Mouse (Mus musculus) MEL (cell line): Measurements from ENCODE around the gene Nell2. TPM values are rescaled to one million over a fixed set of nuclear protein-coding genes. Genes with fewer than 3 reads are reported as not detected.

Experiments
- DNase-seq: peaks from one replicate; pipeline ENCODE4 v3.0.0; 2011; ENCODE audit warnings: low read depth, low spot score
- H3K27ac ChIP-seq: 2 replicates; pipeline ENCODE4 v1.5.1; 2012; ENCODE audit warnings: low read depth, mild to moderate bottlenecking, control low read depth, low read length, moderate library complexity; ENCODE audit not compliant: control insufficient read depth
- H3K27me3 ChIP-seq, 2 experiments: fragments of 150-350 bp in 1 of 2; sonication (generic) in 1 of 2; 2 replicates each; pipeline ENCODE4 v1.6.1; 2012; ENCODE audit warnings: low read length in 2 of 2, mild to moderate bottlenecking in 2 of 2, improper control_type of control experiment in 1 of 2, moderate library complexity in 1 of 2; ENCODE audit not compliant: insufficient read depth in 2 of 2, control insufficient read depth in 1 of 2
- H3K36me3 ChIP-seq, 2 experiments: 2 replicates each; pipeline ENCODE4 v1.6.1; 2012 to 2014; ENCODE audit warnings: low read length in 2 of 2, improper control_type of control experiment in 1 of 2, inconsistent platforms in 1 of 2, mild to moderate bottlenecking in 1 of 2; ENCODE audit not compliant: insufficient read depth in 2 of 2, control insufficient read depth in 1 of 2
- H3K4me1 ChIP-seq, 2 experiments: fragments of 150-350 bp in 1 of 2; sonication (generic) in 1 of 2; 2 replicates each; pipeline ENCODE4 v1.6.1; 2012; ENCODE audit warnings: low read length in 2 of 2, improper control_type of control experiment in 1 of 2, mild to moderate bottlenecking in 1 of 2; ENCODE audit not compliant: insufficient read depth in 2 of 2, control insufficient read depth in 1 of 2
- H3K4me3 ChIP-seq, 2 experiments: fragments of 150-350 bp in 1 of 2; sonication (generic) in 1 of 2; 2 replicates each; pipeline ENCODE4 v1.5.1; 2012; ENCODE audit warnings: low read depth in 2 of 2, low read length in 2 of 2, mild to moderate bottlenecking in 2 of 2, moderate library complexity in 2 of 2, control low read depth in 1 of 2, improper control_type of control experiment in 1 of 2; ENCODE audit not compliant: control insufficient read depth in 1 of 2, insufficient read depth in 1 of 2
- H3K79me2 ChIP-seq: 2 replicates; pipeline ENCODE4 v1.6.1; 2012; ENCODE audit warnings: mild to moderate bottlenecking, low read length, moderate library complexity; ENCODE audit not compliant: control insufficient read depth, poor library complexity, insufficient read depth
- H3K9ac ChIP-seq: 2 replicates; pipeline ENCODE4 v1.6.1; 2012; ENCODE audit warnings: low read depth, mild to moderate bottlenecking, control low read depth, low read length, moderate library complexity; ENCODE audit not compliant: control insufficient read depth, poor library complexity, severe bottlenecking
- H3K9me3 ChIP-seq: fragments of 150-350 bp; sonication (generic); replicated peaks from 2 replicates; pipeline ENCODE4 v1.6.1; 2012; ENCODE audit warnings: mild to moderate bottlenecking, low read length, improper control_type of control experiment, moderate library complexity; ENCODE audit not compliant: insufficient read depth
- BHLHE40 ChIP-seq: IDR thresholded peaks from 2 replicates; pipeline ENCODE4 v1.6.1; 2012; ENCODE audit warnings: low read depth, mild to moderate bottlenecking, inconsistent platforms, low read length, improper control_type of control experiment, borderline replicate concordance
- CTCF ChIP-seq, 3 experiments: IDR thresholded peaks in 2 of 3; conservative IDR thresholded peaks in 1 of 3; 2 replicates each; pipeline ENCODE4 v1.5.1; 2011 to 2012; ENCODE audit warnings: low read length in 3 of 3, low read depth in 2 of 3, mild to moderate bottlenecking in 2 of 3, improper control_type of control experiment in 1 of 3, inconsistent platforms in 1 of 3, mixed read lengths in 1 of 3, moderate library complexity in 1 of 3; ENCODE audit not compliant: control insufficient read depth in 1 of 3, insufficient read depth in 1 of 3, poor library complexity in 1 of 3, severe bottlenecking in 1 of 3
- ELF1 ChIP-seq: IDR thresholded peaks from 2 replicates; pipeline ENCODE4 v1.6.1; 2014; ENCODE audit warnings: low read depth, mild to moderate bottlenecking, inconsistent platforms, low read length, improper control_type of control experiment, moderate library complexity
- EP300 ChIP-seq, 2 experiments: IDR thresholded peaks; 2 replicates each; pipeline ENCODE4 v1.6.1; 2011; ENCODE audit warnings: improper control_type of control experiment in 2 of 2, low read length in 2 of 2, low read depth in 1 of 2, mild to moderate bottlenecking in 1 of 2
- GABPA ChIP-seq: IDR thresholded peaks from 2 replicates; pipeline ENCODE4 v1.6.1; 2012; ENCODE audit warnings: low read depth, mild to moderate bottlenecking, inconsistent platforms, low read length, improper control_type of control experiment, moderate library complexity
- GATA1 ChIP-seq: IDR thresholded peaks from 2 replicates; pipeline ENCODE4 v1.6.1; 2011; ENCODE audit warnings: low read depth, low read length, improper control_type of control experiment
- HCFC1 ChIP-seq: IDR thresholded peaks from 2 replicates; pipeline ENCODE4 v1.6.1; 2012; ENCODE audit warnings: low read depth, mild to moderate bottlenecking, inconsistent platforms, low read length, improper control_type of control experiment, moderate library complexity
- KAT2A ChIP-seq: conservative IDR thresholded peaks from 2 replicates; pipeline ENCODE4 v1.6.1; 2012; ENCODE audit warnings: low read depth, low read length, improper control_type of control experiment, inconsistent platforms
- MAFK ChIP-seq: IDR thresholded peaks from 2 replicates; pipeline ENCODE4 v1.6.1; 2011; ENCODE audit warnings: low read depth, mild to moderate bottlenecking, low read length, improper control_type of control experiment, borderline replicate concordance
- MAX ChIP-seq: IDR thresholded peaks from 2 replicates; pipeline ENCODE4 v1.6.1; 2011; ENCODE audit warnings: low read length, improper control_type of control experiment
- MAZ ChIP-seq: IDR thresholded peaks from 2 replicates; pipeline ENCODE4 v1.6.1; 2012; ENCODE audit warnings: low read depth, mild to moderate bottlenecking, inconsistent platforms, low read length, improper control_type of control experiment
- MEF2A ChIP-seq: IDR thresholded peaks from 2 replicates; pipeline ENCODE4 v1.6.1; 2014; ENCODE audit warnings: low read depth, mild to moderate bottlenecking, inconsistent platforms, low read length, improper control_type of control experiment; ENCODE audit not compliant: poor library complexity, insufficient replicate concordance, severe bottlenecking; ENCODE audit errors: extremely low read depth
- MXI1 ChIP-seq: IDR thresholded peaks from 2 replicates; pipeline ENCODE4 v1.6.1; 2011; ENCODE audit warnings: mild to moderate bottlenecking, low read depth, low read length, improper control_type of control experiment
- NRF1 ChIP-seq: IDR thresholded peaks from 2 replicates; pipeline ENCODE4 v1.6.1; 2014; ENCODE audit warnings: low read depth, mild to moderate bottlenecking, inconsistent platforms, low read length, improper control_type of control experiment, moderate library complexity; ENCODE audit not compliant: poor library complexity, insufficient read depth, severe bottlenecking
- RCOR1 ChIP-seq: IDR thresholded peaks from 2 replicates; pipeline ENCODE4 v1.6.1; 2012; ENCODE audit warnings: low read depth, mild to moderate bottlenecking, inconsistent platforms, low read length, improper control_type of control experiment
- SIN3A ChIP-seq: IDR thresholded peaks from 2 replicates; pipeline ENCODE4 v1.6.1; 2012; ENCODE audit warnings: low read length, improper control_type of control experiment, inconsistent platforms
- TCF12 ChIP-seq: IDR thresholded peaks from 2 replicates; pipeline ENCODE4 v1.6.1; 2014; ENCODE audit warnings: low read depth, mild to moderate bottlenecking, inconsistent platforms, low read length, improper control_type of control experiment, moderate library complexity
- UBTF ChIP-seq: IDR thresholded peaks from 2 replicates; pipeline ENCODE4 v1.6.1; 2012; ENCODE audit warnings: low read depth, mild to moderate bottlenecking, inconsistent platforms, low read length, improper control_type of control experiment, moderate library complexity, borderline replicate concordance; ENCODE audit not compliant: insufficient read depth
- USF1 ChIP-seq: IDR thresholded peaks from 2 replicates; pipeline ENCODE4 v1.6.1; 2014; ENCODE audit warnings: low read depth, mild to moderate bottlenecking, inconsistent platforms, low read length, improper control_type of control experiment, moderate library complexity
- USF2 ChIP-seq, 2 experiments: IDR thresholded peaks; 2 replicates each; pipeline ENCODE4 v1.6.1; 2011 to 2012; ENCODE audit warnings: improper control_type of control experiment in 2 of 2, low read length in 2 of 2, borderline replicate concordance in 1 of 2, inconsistent platforms in 1 of 2, low read depth in 1 of 2, mild to moderate bottlenecking in 1 of 2; ENCODE audit not compliant: insufficient read depth in 1 of 2
- ZKSCAN1 ChIP-seq: IDR thresholded peaks from 2 replicates; pipeline ENCODE4 v1.6.1; 2012; ENCODE audit warnings: low read depth, mild to moderate bottlenecking, inconsistent platforms, low read length, improper control_type of control experiment, moderate library complexity
- ZNF384 ChIP-seq: IDR thresholded peaks from 2 replicates; pipeline ENCODE4 v1.6.1; 2012; ENCODE audit warnings: low read depth, mild to moderate bottlenecking, inconsistent platforms, low read length, improper control_type of control experiment
- polyA plus RNA-seq, 2 experiments: library from polyadenylated mRNA; stranded (reverse) in 1 of 2; unstranded in 1 of 2; fragments of >175 nt in 1 of 2; fragments of >200 nt in 1 of 2; gene quantifications; 2 replicates each; pipeline versions ENCODE4 v1.2.1 to v1.2.4; 2012; ENCODE audit warnings: low replicate concordance in 2 of 2, low read depth in 1 of 2; ENCODE audit not compliant: insufficient read length in 2 of 2, insufficient read depth in 1 of 2, missing spikeins in 1 of 2
- total RNA-seq: library from RNA; depleted of rRNA; stranded (reverse); fragments of 300-350 nt; gene quantifications from 2 replicates; pipeline ENCODE4 v1.2.3, GENCODE M21; 2012

Gene Nell2
- total and polyA plus RNA-seq, 3 experiments = not detected

- Histone ChIP-seq H3K27me3 (no peaks in the 10 kb centered on the region), H3K36me3 (no peaks in the 10 kb centered on the region), H3K79me2 (no peaks in the 10 kb centered on the region), H3K9ac (no peak overlapping the region), H3K4me1 (no peaks in the 10 kb centered on the region), H3K27ac (no peak overlapping the region), H3K9me3 (no peaks in the 10 kb centered on the region), H3K4me3 (no peak overlapping the region)
- no peak for TF ChIP-seq ELF1
- no peak for TF ChIP-seq BHLHE40
- TF ChIP-seq RCOR1 = no peak
- TF ChIP-seq MXI1 = no peak
- TF ChIP-seq NRF1 = no peak
- no peak for TF ChIP-seq EP300 (IDR thresholded peaks at IDR 0.05; ENCODE audit: low read depth in 1 of 2, low read length in 2 of 2)
- TF ChIP-seq TCF12 = no peak
- TF ChIP-seq GATA1 = no peak
- TF ChIP-seq USF1 = no peak
- no peak for TF ChIP-seq MAX
- no peak for TF ChIP-seq SIN3A
- no peak for TF ChIP-seq GABPA
- no peak for TF ChIP-seq MAFK
- TF ChIP-seq HCFC1 = no peak
- TF ChIP-seq ZKSCAN1 = no peak
- no peak for DNase-seq
Measured at GRCm38 (mm10) chr15:95272167-95272566, 256.2 kb downstream of the Nell2 start.

GRCm38 (mm10) chr15:95259671-95260450 is 268.5 kb downstream of the Nell2 start:
- H3K4me1 ChIP-seq = no peaks in the 10 kb centered on the region
- no peak for DNase-seq
- H3K36me3 ChIP-seq = no peaks in the 10 kb centered on the region
- TF ChIP-seq CTCF (IDR thresholded peaks at IDR 0.05 in 2 of 3, conservative IDR thresholded peaks at IDR 0.05 in 1 of 3; ENCODE audit: control insufficient read depth in 1 of 3, insufficient read depth in 1 of 3, low read depth in 2 of 3, low read length in 3 of 3, poor library complexity in 1 of 3, severe bottlenecking in 1 of 3) = no peak
- TF ChIP-seq USF2 (IDR thresholded peaks at IDR 0.05; ENCODE audit: borderline replicate concordance in 1 of 2, insufficient read depth in 1 of 2, low read depth in 1 of 2, low read length in 2 of 2) = no peak
- TF ChIP-seq MEF2A = no peak
- TF ChIP-seq EP300 (IDR thresholded peaks at IDR 0.05; ENCODE audit: low read depth in 1 of 2, low read length in 2 of 2) = no peak
- TF ChIP-seq MAZ = no peak
- no peak for TF ChIP-seq KAT2A
- no peak for TF ChIP-seq USF1
- TF ChIP-seq ZNF384 = no peak
- TF ChIP-seq UBTF = no peak
- TF ChIP-seq GATA1 = no peak
- 0 out of 2 replicates have a peak, but pooled peaks cover 2% of the 10 kb centered on the region for H3K9me3 ChIP-seq
- H3K27me3 ChIP-seq = no peaks in the 10 kb centered on the region
- H3K4me3 ChIP-seq = no peak overlapping the region
- no peak overlapping the region for H3K27ac ChIP-seq
- H3K79me2 ChIP-seq = no peaks in the 10 kb centered on the region
- no peak overlapping the region for H3K9ac ChIP-seq
